Mouse (Mus musculus) lung, embryonic 15.5 days (tissue): ENCODE data around the gene Drp2. TPM values are rescaled to one million over a fixed set of nuclear protein-coding genes. Genes with fewer than 3 reads are reported as not detected.

ENCODE experiments used
- ATAC-seq: fragments of 200-750 bp; cut with Nextera tagmentation; 2 replicates; pipeline ENCODE4 v1.8.0; 2017; ENCODE audit warnings: moderate number of reproducible peaks, borderline replicate concordance; ENCODE audit not compliant: low FRiP score, low TSS enrichment; ENCODE audit errors: extremely low read depth
- H3K27ac ChIP-seq: fragments of 300-500 bp; sonication (generic); 2 replicates; pipeline ENCODE4 v1.5.1; 2015; ENCODE audit warnings: moderate library complexity, mild to moderate bottlenecking, inconsistent platforms
- H3K27me3 ChIP-seq: fragments of 300-500 bp; sonication (generic); 2 replicates; pipeline ENCODE4 v1.6.1; 2015; ENCODE audit warnings: inconsistent platforms
- H3K36me3 ChIP-seq: fragments of 300-500 bp; sonication (generic); 2 replicates; pipeline ENCODE4 v1.6.1; 2015; ENCODE audit warnings: inconsistent platforms
- H3K4me1 ChIP-seq: fragments of 300-500 bp; sonication (generic); 2 replicates; pipeline ENCODE4 v1.6.1; 2015; ENCODE audit warnings: inconsistent platforms
- H3K4me2 ChIP-seq: fragments of 300-500 bp; sonication (generic); 2 replicates; pipeline ENCODE4 v1.6.1; 2015; ENCODE audit warnings: inconsistent platforms, mild to moderate bottlenecking, moderate library complexity
- H3K4me3 ChIP-seq: fragments of 300-500 bp; sonication (generic); 2 replicates; pipeline ENCODE4 v1.5.1; 2015; ENCODE audit warnings: mild to moderate bottlenecking, inconsistent platforms
- H3K9ac ChIP-seq: fragments of 300-500 bp; sonication (generic); 2 replicates; pipeline ENCODE4 v1.6.1; 2015; ENCODE audit warnings: inconsistent platforms
- H3K9me3 ChIP-seq: fragments of 300-500 bp; sonication (generic); 2 replicates; pipeline ENCODE4 v1.6.1; 2016; ENCODE audit warnings: inconsistent platforms
- WGBS: fragments of 180-500 bp; shearing (Covaris S2); methylation state at CpG from one replicate; pipeline ENCODE4 v1.1.7; 2015; 5-methylcytosine and 5-hydroxymethylcytosine counted together
- polyA plus RNA-seq: library from polyadenylated mRNA; unstranded; fragments of >200 nt; fragmentation: Nextera tagmentation; extraction: Ambion mirVana; gene quantifications from 2 replicates; pipeline ENCODE4 v1.2.1, GENCODE M21; 2015

The Drp2 gene
- polyA plus RNA-seq, 1 experiment from 2014 or later, result 0.49 TPM

DNA sequence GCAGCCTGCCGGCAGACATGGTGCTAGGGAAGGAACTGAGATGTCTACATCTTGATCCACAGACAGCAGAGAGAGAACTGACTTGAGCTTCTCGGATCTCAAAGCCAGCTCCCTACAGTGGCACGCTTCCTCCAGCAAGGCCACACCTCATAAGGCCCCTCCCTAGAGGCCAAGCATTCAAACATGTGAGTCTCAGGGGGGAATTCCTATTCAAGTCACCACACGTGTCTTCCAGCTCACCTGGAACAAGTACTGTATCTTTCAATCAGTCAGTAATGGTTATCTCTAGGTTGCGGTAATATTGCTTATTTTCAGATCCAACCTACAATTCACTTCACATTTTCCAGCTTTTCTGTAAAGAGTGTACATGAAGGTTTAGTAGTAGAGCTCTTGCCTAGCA lies 15.7 kb downstream of the Drp2 start:
- no peak overlapping the region for H3K4me3 ChIP-seq
- H3K9me3 ChIP-seq, result no peaks in the 10 kb centered on the region
- no peaks in the 10 kb centered on the region for H3K36me3 ChIP-seq
- H3K4me2 ChIP-seq, result no peak overlapping the region
- no peak overlapping the region for H3K27ac ChIP-seq
- H3K4me1 ChIP-seq, result no peaks in the 10 kb centered on the region
- H3K27me3 ChIP-seq, result no peaks in the 10 kb centered on the region
- ATAC-seq, result no peak
- WGBS, result 75% methylated on average over 5 of the region's 5 CpGs
- no peak overlapping the region for H3K9ac ChIP-seq

DNA sequence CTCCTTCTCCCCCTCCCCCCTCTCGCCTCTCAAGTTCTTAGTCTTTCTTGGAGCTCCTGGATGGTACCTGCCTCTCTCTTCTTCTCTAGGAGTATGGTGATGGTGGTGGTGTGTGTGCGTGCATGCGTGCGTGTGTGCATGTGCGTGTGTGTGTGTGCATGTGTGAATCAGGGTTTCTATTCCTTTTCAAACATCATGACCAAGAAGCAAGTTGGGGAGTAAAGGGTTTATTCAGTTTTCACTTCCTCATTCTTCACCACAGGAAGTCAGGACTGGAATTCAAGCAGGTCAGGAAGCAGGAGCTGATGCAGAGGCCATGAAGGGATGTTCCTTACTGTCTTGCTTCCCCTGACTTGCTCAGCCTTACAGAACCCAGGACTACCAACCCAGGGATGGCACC lies 19.9 kb downstream of the Drp2 start:
- no peaks in the 10 kb centered on the region for H3K27me3 ChIP-seq
- H3K4me1 ChIP-seq, result no peaks in the 10 kb centered on the region
- H3K4me2 ChIP-seq, result no peak overlapping the region
- H3K9ac ChIP-seq, result no peak overlapping the region
- H3K27ac ChIP-seq, result no peak overlapping the region
- no peaks in the 10 kb centered on the region for H3K9me3 ChIP-seq
- ATAC-seq, result no peak
- H3K36me3 ChIP-seq, result no peaks in the 10 kb centered on the region
- no peak overlapping the region for H3K4me3 ChIP-seq
- whole genome bisulfite sequencing, result 94% methylated on average over 5 of the region's 5 CpGs

DNA sequence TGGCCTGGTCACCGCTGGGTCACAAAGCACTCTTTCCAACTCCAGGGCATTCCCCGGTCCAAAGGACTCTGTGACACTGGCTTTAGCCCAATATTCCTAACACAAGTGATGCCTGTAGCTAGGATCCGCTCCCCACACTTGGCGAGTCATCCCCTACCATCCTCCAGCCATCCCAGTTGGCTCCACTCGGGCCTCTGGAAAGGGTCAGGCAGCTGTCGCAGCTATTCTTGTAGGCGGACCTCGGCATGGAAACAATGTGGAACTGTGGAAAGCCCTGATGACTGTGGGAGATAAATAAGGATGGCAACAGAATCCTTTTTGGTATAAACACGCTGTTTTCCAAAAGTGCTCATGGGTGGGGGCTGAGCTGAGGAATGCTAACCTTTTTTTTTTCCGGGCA lies 21.4 kb downstream of the Drp2 start:
- Histone ChIP-seq H3K27me3 (no peaks in the 10 kb centered on the region), H3K4me1 (no peaks in the 10 kb centered on the region), H3K4me2 (no peak overlapping the region), H3K4me3 (no peak overlapping the region), H3K9me3 (no peaks in the 10 kb centered on the region), H3K27ac (no peak overlapping the region), H3K9ac (no peak overlapping the region), H3K36me3 (no peaks in the 10 kb centered on the region)
- WGBS, result 77% methylated on average over 10 of the region's 10 CpGs
- ATAC-seq, result no peak

DNA sequence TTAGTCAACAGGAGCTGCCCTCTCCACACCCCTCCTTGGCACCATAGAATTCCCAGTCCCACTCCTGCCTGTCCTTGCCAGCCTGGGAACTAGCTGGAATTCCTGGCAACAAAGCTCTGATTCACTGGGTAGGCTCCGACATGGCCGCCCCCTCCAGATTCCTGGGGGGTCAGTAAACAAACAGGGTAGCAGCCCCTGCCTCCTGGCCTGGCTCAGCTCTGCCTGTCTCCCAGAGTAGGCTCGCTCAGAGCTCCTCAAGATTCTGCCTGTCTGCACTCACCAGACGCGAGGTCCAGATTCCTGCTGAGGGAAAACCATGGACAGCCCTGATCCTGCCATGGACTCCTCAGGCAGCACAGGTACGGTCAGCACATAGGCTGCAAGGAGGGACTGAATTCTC lies 22.5 kb downstream of the Drp2 start:
- Histone ChIP-seq H3K4me1 (no peaks in the 10 kb centered on the region), H3K9ac (no peak overlapping the region), H3K4me2 (no peak overlapping the region), H3K27ac (no peak overlapping the region), H3K36me3 (no peaks in the 10 kb centered on the region), H3K9me3 (no peaks in the 10 kb centered on the region), H3K27me3 (no peaks in the 10 kb centered on the region), H3K4me3 (no peak overlapping the region)
- ATAC-seq, result no peak
- 64% methylated on average over 6 of the region's 6 CpGs for WGBS

DNA sequence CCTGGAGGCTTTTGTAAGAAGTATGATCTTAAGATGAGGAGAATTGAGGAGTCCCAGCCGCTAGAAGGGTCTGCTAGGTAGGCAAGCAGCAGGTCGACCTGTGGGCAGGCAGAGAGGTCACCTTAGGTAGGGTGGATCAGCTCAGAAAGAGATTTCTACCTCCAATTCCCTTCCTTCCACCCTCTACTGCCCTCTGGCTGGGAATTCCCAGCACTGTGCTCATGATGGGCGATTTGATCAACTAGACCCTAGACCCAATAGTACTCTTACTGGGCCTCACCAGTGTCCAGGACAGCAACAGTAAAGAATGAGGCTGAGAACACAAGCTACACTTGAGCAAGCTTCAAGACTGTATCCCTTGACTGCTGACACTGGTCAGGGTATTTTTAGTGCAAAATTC lies 23.0 kb downstream of the Drp2 start:
- Histone ChIP-seq H3K27ac (no peak overlapping the region), H3K36me3 (no peaks in the 10 kb centered on the region), H3K9ac (no peak overlapping the region), H3K4me3 (no peak overlapping the region), H3K27me3 (no peaks in the 10 kb centered on the region), H3K9me3 (no peaks in the 10 kb centered on the region), H3K4me2 (no peak overlapping the region), H3K4me1 (no peaks in the 10 kb centered on the region)
- ATAC-seq, result no peak
- 39% methylated on average over 3 of the region's 3 CpGs for WGBS

DNA sequence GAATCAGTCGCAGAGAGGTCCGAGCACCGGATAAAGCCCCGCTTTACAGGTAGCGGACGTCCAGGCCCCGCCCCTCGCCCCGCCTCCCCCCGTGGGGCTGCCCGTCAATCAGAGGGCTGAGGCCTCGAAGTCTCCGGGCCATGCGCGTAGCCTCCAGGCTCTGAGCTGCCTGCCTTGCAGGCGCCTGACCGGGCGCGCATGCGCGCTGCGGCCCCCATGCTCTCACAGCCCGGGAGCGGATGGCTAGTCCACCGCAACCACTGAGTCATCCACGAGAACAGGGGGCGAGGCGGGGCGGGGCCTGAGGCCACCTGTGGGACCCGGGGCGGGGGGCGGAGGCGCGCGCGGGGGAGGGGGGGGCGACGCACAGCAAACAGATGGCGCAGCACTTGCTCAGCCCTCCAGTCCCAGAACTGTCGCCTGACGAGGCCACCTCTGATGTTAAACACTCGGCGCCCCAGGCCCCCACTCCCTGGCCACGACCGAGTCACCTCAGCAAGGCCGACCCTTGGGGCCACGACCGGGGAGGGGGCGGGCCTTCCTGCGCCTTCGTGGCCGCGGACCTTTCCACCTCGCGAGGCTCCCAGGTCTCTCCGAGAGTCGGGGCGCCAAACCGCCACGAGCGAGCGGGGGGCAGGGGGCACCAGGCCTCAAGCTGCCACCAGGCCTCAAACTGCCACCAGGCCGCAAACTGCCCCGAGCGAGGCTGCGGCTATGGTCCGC lies 70.8 kb downstream of the Drp2 start:
- H3K27ac ChIP-seq, result no peak overlapping the region
- H3K9me3 ChIP-seq, result no peaks in the 10 kb centered on the region
- no peak overlapping the region for H3K4me2 ChIP-seq
- 62% methylated on average over 60 of the region's 67 CpGs for WGBS
- H3K4me1 ChIP-seq, result no peaks in the 10 kb centered on the region
- ATAC-seq, result no peak
- H3K27me3 ChIP-seq, result no peaks in the 10 kb centered on the region
- no peaks in the 10 kb centered on the region for H3K36me3 ChIP-seq
- H3K4me3 ChIP-seq, result no peak overlapping the region
- no peak overlapping the region for H3K9ac ChIP-seq

DNA sequence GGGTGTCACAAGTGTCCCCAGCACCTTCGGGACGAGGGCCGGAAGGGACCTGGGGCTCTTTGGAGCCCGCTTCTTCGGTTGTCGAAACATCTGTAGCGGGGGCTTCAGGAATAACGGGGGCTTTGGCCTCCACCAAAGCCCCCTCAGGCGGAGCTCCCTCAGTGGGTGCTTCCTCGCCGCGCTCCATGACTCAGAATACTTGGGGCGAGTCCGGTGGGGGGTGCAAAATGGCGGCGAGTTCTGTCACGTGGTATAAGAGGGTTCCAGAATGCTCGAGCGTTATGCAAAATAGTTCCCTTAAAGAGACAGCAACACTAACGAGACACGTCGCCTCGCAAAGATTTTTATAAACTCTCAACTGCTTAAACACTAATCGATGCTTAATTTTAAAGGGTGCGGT lies 71.9 kb downstream of the Drp2 start, which contains the start of gene Taf7l:
Gene Taf7l (minus strand): TSS at position 201 of the 400 bp plus-strand sequence.
- Histone ChIP-seq H3K9me3 (no peaks in the 10 kb centered on the region), H3K36me3 (no peaks in the 10 kb centered on the region), H3K4me2 (no peak within 1 kb of the TSS), H3K9ac (no peak within 1 kb of the TSS), H3K4me3 (no peak within 1 kb of the TSS), H3K4me1 (no peaks in the 10 kb centered on the region), H3K27me3 (no peaks in the 10 kb centered on the region), H3K27ac (no peak within 1 kb of the TSS)
- no peak for ATAC-seq
- 88% methylated on average over 25 of the region's 25 CpGs for WGBS

DNA sequence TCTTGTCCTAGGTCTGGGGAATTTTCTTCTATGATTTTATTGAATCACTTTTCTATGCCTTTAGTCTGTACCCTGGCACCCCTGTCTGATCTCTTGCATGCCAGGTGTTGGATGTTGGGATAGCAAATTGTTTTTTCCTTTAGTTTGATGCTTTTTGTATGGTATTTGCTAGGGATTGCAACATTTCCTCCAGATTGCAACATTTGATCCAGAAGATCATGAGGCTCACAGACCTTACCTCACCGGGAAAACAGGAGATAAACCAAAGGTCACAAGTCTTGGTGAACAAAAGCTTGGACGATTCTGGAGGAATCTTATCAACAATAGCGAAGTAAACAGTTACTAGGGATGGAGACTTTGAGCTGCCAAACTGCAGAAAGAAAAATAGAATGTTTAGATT lies 77.4 kb downstream of the Drp2 start:
- Histone ChIP-seq H3K27me3 (no peaks in the 10 kb centered on the region), H3K4me3 (no peak overlapping the region), H3K27ac (no peak overlapping the region), H3K9me3 (no peaks in the 10 kb centered on the region), H3K4me1 (no peaks in the 10 kb centered on the region), H3K36me3 (no peaks in the 10 kb centered on the region), H3K4me2 (no peak overlapping the region), H3K9ac (no peak overlapping the region)
- ATAC-seq, result no peak
- WGBS, result 27% methylated on average over 3 of the region's 3 CpGs

DNA sequence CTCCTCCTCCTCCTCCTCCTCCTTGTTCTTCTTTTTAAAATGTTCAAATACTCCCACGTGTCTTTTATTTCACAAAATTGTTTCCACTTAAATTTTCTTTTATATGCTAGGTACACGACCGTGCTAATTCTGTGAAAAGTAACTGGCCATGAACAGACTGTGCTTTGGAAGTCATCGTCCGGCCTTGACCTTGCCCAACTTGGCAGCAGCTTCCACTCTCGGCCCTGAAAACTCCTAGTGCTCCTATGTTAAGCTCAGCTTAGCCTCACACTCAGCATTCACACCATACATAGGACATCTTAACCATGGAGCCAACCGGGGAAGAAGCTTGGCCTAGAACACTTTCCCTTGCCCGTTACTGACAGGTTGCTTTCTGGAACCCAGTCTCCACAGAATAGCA lies 96.3 kb downstream of the Drp2 start:
- Histone ChIP-seq H3K36me3 (no peaks in the 10 kb centered on the region), H3K9ac (no peak overlapping the region), H3K9me3 (no peaks in the 10 kb centered on the region), H3K27me3 (no peaks in the 10 kb centered on the region), H3K27ac (no peak overlapping the region), H3K4me3 (no peak overlapping the region), H3K4me1 (no peaks in the 10 kb centered on the region), H3K4me2 (no peak overlapping the region)
- no peak for ATAC-seq
- WGBS, result 86% methylated on average over 8 of the region's 8 CpGs

Other genes with a start within 250 kb of the Drp2 start
- gene Xkrx, start 242.5 kb upstream of the Drp2 start, polyA plus RNA-seq, result 0.22 and 0.36 TPM in 2 replicates
- 0.09 TPM in 1 of 2 replicates, not detected in the other for gene Arl13a, start 217.1 kb upstream of the Drp2 start, polyA plus RNA-seq
- gene Nox1, start 182.6 kb upstream of the Drp2 start, polyA plus RNA-seq, result 1.6 and 1.9 TPM in 2 replicates
- 18.5 and 21.7 TPM in 2 replicates for gene Trmt2b, start 127.6 kb upstream of the Drp2 start, polyA plus RNA-seq
- 3.9 and 4.8 TPM in 2 replicates for gene Tmem35a, start 109.3 kb upstream of the Drp2 start, polyA plus RNA-seq
- 34.7 and 35.3 TPM in 2 replicates for gene Cenpi, start 96.5 kb upstream of the Drp2 start, polyA plus RNA-seq
- not detected in 2 replicates for gene Taf7l, start 71.9 kb downstream of the Drp2 start, polyA plus RNA-seq
- gene Timm8a1, start 137.3 kb downstream of the Drp2 start, polyA plus RNA-seq, result 75.1 and 75.2 TPM in 2 replicates
- gene Btk, start 179.0 kb downstream of the Drp2 start, polyA plus RNA-seq, result 2.2 and 2.3 TPM in 2 replicates
- 375 and 413 TPM in 2 replicates for gene Rpl36a, start 181.1 kb downstream of the Drp2 start, polyA plus RNA-seq
- gene Gla, start 196.6 kb downstream of the Drp2 start, polyA plus RNA-seq, result 5.2 and 7.0 TPM in 2 replicates
- gene Hnrnph2, start 196.6 kb downstream of the Drp2 start, polyA plus RNA-seq, result 161 and 168 TPM in 2 replicates